ENCODE assay signal across 15 mouse cellular contexts in the genomic region with DNA sequence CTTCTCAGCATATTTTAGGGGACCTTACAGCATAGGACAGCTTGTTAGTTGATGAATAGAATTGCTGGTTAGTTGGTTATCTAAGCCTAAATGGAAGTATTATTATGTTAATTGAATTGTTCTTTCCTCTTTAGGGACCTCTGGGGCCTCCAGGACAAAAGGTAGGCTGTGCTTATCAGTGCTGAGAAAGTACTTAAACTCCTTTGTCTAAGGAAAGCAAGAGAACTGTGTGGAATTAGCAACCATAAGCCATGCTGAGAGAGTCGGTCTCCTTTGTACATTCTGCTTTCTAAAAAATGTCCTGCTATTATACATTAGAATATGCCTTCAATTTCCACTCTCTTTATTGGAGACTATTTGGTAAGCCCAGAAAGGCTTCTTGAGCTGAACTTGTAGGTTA.
DNase-seq lines count a peak whose midpoint lies in the region; TF ChIP-seq lines count a peak whose summit lies in the region.
"Had no signal": no experiment of that assay in that cellular context is flagged by ENCODE, and none has a peak within 500 bp of the region (broad histone marks: within the 10 kb centered on the region; RNA-seq: fewer than 3 reads in every experiment).

No protein-coding gene starts in this region.

- no peak for TF ChIP-seq CTCF in gastrocnemius, adult 2 months (IDR thresholded peaks at IDR 0.05)

- H3K9ac ChIP-seq in ES-E14 (ENCODE audit: insufficient read depth, low read depth, low read length, poor library complexity, severe bottlenecking), result no peak overlapping the region
- H3K9ac ChIP-seq: embryonic facial prominence, embryonic 13.5 days; forebrain, embryonic 15.5 days; heart, embryonic 12.5 days; heart, embryonic 15.5 days; hindbrain, embryonic 13.5 days had no signal

- DNase-seq in gastrocnemius, adult 2 months, result no peak
- no peak for DNase-seq in gastrocnemius, postnatal 4 days (ENCODE audit: low spot score in 2 of 2)
- DNase-seq in ES-CJ7 (ENCODE audit: low read depth, low spot score) (peak; percentile 6), ES-E14 (ENCODE audit: low read depth, low spot score) (peak; percentile 3)
- no peak for DNase-seq in right cerebral cortex, adult 2 months (ENCODE audit: low spot score in 2 of 2)
- no peak for DNase-seq in spleen, adult 18-20 months

- H3K9me3 ChIP-seq in ES-E14 (ENCODE audit: control insufficient read depth, insufficient read depth, low read depth, low read length), result no peaks in the 10 kb centered on the region
- H3K9me3 ChIP-seq: embryonic facial prominence, embryonic 10.5 days; embryonic facial prominence, embryonic 13.5 days; forebrain, embryonic 15.5 days; heart, embryonic 12.5 days; heart, embryonic 15.5 days; hindbrain, embryonic 10.5 days; hindbrain, embryonic 13.5 days had no signal

- H3K4me1 ChIP-seq in ES-E14 (ENCODE audit: control insufficient read depth in 2 of 2, insufficient read depth in 2 of 2, low read length in 2 of 2, poor library complexity in 1 of 2), result no peaks in the 10 kb centered on the region
- H3K4me1 ChIP-seq: forebrain, embryonic 15.5 days; heart, embryonic 12.5 days; heart, embryonic 15.5 days; hindbrain, embryonic 13.5 days had no signal

- in situ Hi-C loops in ES-E14 (cut with MboI; ENCODE audit: low sequenced_read_pairs in 2 of 2, unreplicated experiment in 2 of 2), result no loop called here

- H3K4me3 ChIP-seq in gastrocnemius, adult 2 months, result peak overlapping the region; percentile 61
- H3K4me3 ChIP-seq in ES-E14 (ENCODE audit: insufficient read depth in 1 of 2, low read depth in 1 of 2, low read length in 2 of 2, poor library complexity in 1 of 2, severe bottlenecking in 1 of 2), result no peak overlapping the region
- H3K4me3 ChIP-seq: embryonic facial prominence, embryonic 10.5 days; embryonic facial prominence, embryonic 13.5 days; erythroblast, embryonic 14.5 days; forebrain, embryonic 15.5 days; heart, embryonic 12.5 days; heart, embryonic 15.5 days; hindbrain, embryonic 10.5 days; hindbrain, embryonic 13.5 days had no signal

- H3K36me3 ChIP-seq in ES-E14 (ENCODE audit: control insufficient read depth, insufficient read depth, low read length, poor library complexity, severe bottlenecking), result no peaks in the 10 kb centered on the region
- H3K36me3 ChIP-seq: embryonic facial prominence, embryonic 10.5 days; embryonic facial prominence, embryonic 13.5 days; forebrain, embryonic 15.5 days; G1E; heart, embryonic 12.5 days; heart, embryonic 15.5 days; hindbrain, embryonic 10.5 days; hindbrain, embryonic 13.5 days had no signal

- H3K27ac ChIP-seq in gastrocnemius, adult 2 months, result peak overlapping the region; percentile 74; the same call in 1 of the 2 replicates
- H3K27ac ChIP-seq in ES-E14 (ENCODE audit: insufficient read depth, low read depth, low read length, poor library complexity, severe bottlenecking), result no peak overlapping the region
- H3K27ac ChIP-seq: embryonic facial prominence, embryonic 10.5 days; embryonic facial prominence, embryonic 13.5 days; forebrain, embryonic 15.5 days; heart, embryonic 15.5 days; hindbrain, embryonic 10.5 days; hindbrain, embryonic 13.5 days had no signal

- intact Hi-C loops in gastrocnemius, adult 2 months (cut with DNase I), result loop anchor here (10.0 kb wide), 2 partner anchors 81 to 201 kb away; no protein-coding TSS in a partner anchor

TF ChIP-seq in ES-E14, 5 proteins besides CTCF, POLR2A, EP300 and RAD21:
- TF ChIP-seq MAFK (IDR thresholded peaks at IDR 0.05; ENCODE audit: insufficient read depth, low read depth, low read length) (no peak), ZNF384 (IDR thresholded peaks at IDR 0.05; ENCODE audit: low read depth, low read length) (no peak), ZC3H11A (IDR thresholded peaks at IDR 0.05; ENCODE audit: borderline replicate concordance, low read depth, low read length) (no peak), HCFC1 (IDR thresholded peaks at IDR 0.05; ENCODE audit: borderline replicate concordance, insufficient read depth, low read length) (no peak), CHD2 (IDR thresholded peaks at IDR 0.05; ENCODE audit: low read depth, low read length) (no peak)

Comparison
In these comparisons a context has a peak if more than half of its experiments do, and no peak if none do; other contexts are left out.
1. DNase-seq: peak in ES-CJ7 (single experiment) and ES-E14 (single experiment); none in gastrocnemius, adult 2 months (single experiment), gastrocnemius, postnatal 4 days (0 of 2), right cerebral cortex, adult 2 months (0 of 2) and spleen, adult 18-20 months (0 of 2).